Mouse (Mus musculus) heart, adult 2 months (tissue): ENCODE measurements around the gene Xpo5. TPM values are rescaled to one million over a fixed set of nuclear protein-coding genes. Genes with fewer than 3 reads are reported as not detected.

Experiments used
- DNase-seq, 2 experiments: peaks; one replicate each; pipeline ENCODE4 v3.0.0; 2021
- H3K27ac ChIP-seq: fragments of 200-600 bp; 2 replicates; pipeline ENCODE4 v1.8.1; 2022
- H3K27me3 ChIP-seq: fragments of 200-500 bp; 2 replicates; pipeline ENCODE4 v1.6.1; 2012; ENCODE audit warnings: mild to moderate bottlenecking, low read length, inconsistent platforms, mixed read lengths; ENCODE audit not compliant: control insufficient read depth, insufficient read depth
- H3K36me3 ChIP-seq: fragments of 200-500 bp; 2 replicates; pipeline ENCODE4 v1.6.1; 2012; ENCODE audit warnings: low read length, inconsistent platforms; ENCODE audit not compliant: control insufficient read depth, insufficient read depth
- H3K4me1 ChIP-seq: fragments of 200-500 bp; 2 replicates; pipeline ENCODE4 v1.6.1; 2011; ENCODE audit warnings: low read length; ENCODE audit not compliant: control insufficient read depth, insufficient read depth
- H3K4me3 ChIP-seq: fragments of 200-600 bp; 2 replicates; pipeline ENCODE4 v1.8.1; 2022
- H3K79me2 ChIP-seq: fragments of 200-500 bp; replicated peaks from 2 replicates; pipeline ENCODE4 v1.6.1; 2012; ENCODE audit warnings: mild to moderate bottlenecking, inconsistent platforms, low read length, moderate library complexity, mixed read lengths; ENCODE audit not compliant: control insufficient read depth, insufficient read depth
- H3K9ac ChIP-seq: fragments of 200-500 bp; 2 replicates; pipeline ENCODE4 v1.6.1; 2012; ENCODE audit warnings: low read depth, mild to moderate bottlenecking, control low read depth, inconsistent platforms, low read length, mixed read lengths
- CTCF ChIP-seq: fragments of 200-600 bp; IDR thresholded peaks from 2 replicates; pipeline ENCODE4 v1.8.1; 2022; ENCODE audit warnings: antibody characterized with exemption, mild to moderate bottlenecking, moderate library complexity
- EP300 ChIP-seq: fragments of 200-500 bp; IDR thresholded peaks from 2 replicates; pipeline ENCODE4 v1.6.1; 2011; ENCODE audit warnings: low read depth, low read length, control low read depth; ENCODE audit not compliant: insufficient read depth
- POLR2A ChIP-seq: fragments of 200-500 bp; IDR thresholded peaks from 2 replicates; pipeline ENCODE4 v1.6.1; 2011; ENCODE audit warnings: mild to moderate bottlenecking, low read depth, low read length, control low read depth; ENCODE audit not compliant: insufficient read depth
- WGBS: fragments of 180-500 bp; shearing (Covaris S2); methylation state at CpG from one replicate; pipeline ENCODE4 v1.1.7; 2018; 5-methylcytosine and 5-hydroxymethylcytosine counted together
- intact Hi-C: fragments of 180-260 bp; cut with DNase I; formaldehyde crosslinking; loops from one replicate; pipeline ENCODE4 v1.15.1; 2025
- polyA plus RNA-seq: library from polyadenylated mRNA; depleted of rRNA; stranded (reverse); fragments of >200 nt; gene quantifications from 2 replicates; pipeline ENCODE4 v1.2.3, GENCODE M21; 2012
- total RNA-seq, 2 experiments: library from RNA; stranded (reverse); gene quantifications; 2 replicates each; pipeline ENCODE4 v1.2.3; 2021

Xpo5 gene
- total and polyA plus RNA-seq, 3 experiments: 14.2 to 22.0 (median 21.5) TPM

- 80% methylated on average over 2 of the region's 2 CpGs for WGBS
Measured at GRCm38 (mm10) chr17:46243624-46244023, 41.0 kb downstream of the Xpo5 start.

GRCm38 (mm10) chr17:46244579-46244978 is 42.0 kb downstream of the Xpo5 start:
- Histone ChIP-seq H3K27me3 (no peaks in the 10 kb centered on the region), H3K4me1 (peaks cover 5% of the 10 kb centered on the region; the same call in 1 of the 2 replicates), H3K4me3 (no peak overlapping the region), H3K79me2 (peaks cover 2% of the 10 kb centered on the region; the same call in 1 of the 2 replicates), H3K36me3 (peaks cover 4% of the 10 kb centered on the region; the same call in 1 of the 2 replicates), H3K27ac (no peak overlapping the region), H3K9ac (no peak overlapping the region)
- intact Hi-C loops: no loop called here
- TF ChIP-seq CTCF (no peak), POLR2A (no peak), EP300 (no peak)
- peak in 1 of 2 experiments; percentile 39 for DNase-seq
- WGBS: 54% methylated on average over 10 of the region's 10 CpGs

More at GRCm38 (mm10) chr17:46243624-46244023, 41.0 kb downstream of the Xpo5 start:
- H3K4me1 ChIP-seq: peaks cover 1% of the 10 kb centered on the region; the same call in 1 of the 2 replicates
- TF ChIP-seq POLR2A (no peak), EP300 (no peak), CTCF (no peak)
- DNase-seq: no peak
- peaks cover 2% of the 10 kb centered on the region; the same call in 1 of the 2 replicates for H3K79me2 ChIP-seq
- H3K27me3 ChIP-seq: no peaks in the 10 kb centered on the region
- H3K27ac ChIP-seq: no peak overlapping the region
- no peak overlapping the region for H3K4me3 ChIP-seq
- intact Hi-C loops: no loop called here
- peaks cover 2% of the 10 kb centered on the region; the same call in 1 of the 2 replicates for H3K36me3 ChIP-seq
- H3K9ac ChIP-seq: no peak overlapping the region

- no peak for TF ChIP-seq CTCF
- TF ChIP-seq POLR2A: peak; percentile 92
- 0 out of 2 replicates have a peak, but pooled peaks have one; percentile 32 for TF ChIP-seq EP300
- H3K27me3 ChIP-seq: no peaks in the 10 kb centered on the region
- H3K27ac ChIP-seq: peak within 1 kb of the TSS; percentile 97
- peak within 1 kb of the TSS; percentile 97 for H3K9ac ChIP-seq
- H3K79me2 ChIP-seq: peaks cover 2% of the 10 kb centered on the region; the same call in 1 of the 2 replicates
- intact Hi-C loops: loop anchor here (2.0 to 5.0 kb wide), 2 partner anchors 45 to 135 kb away; partner anchors contain the start of genes Polh, Xpo5 and Zfp318
- peaks cover 5% of the 10 kb centered on the region; the same call in 1 of the 2 replicates for H3K4me1 ChIP-seq
- under 1% methylated on average over 53 of the region's 53 CpGs for WGBS
- H3K36me3 ChIP-seq: peaks cover 4% of the 10 kb centered on the region; the same call in 1 of the 2 replicates
- H3K4me3 ChIP-seq: peak within 1 kb of the TSS; percentile 81
- peak; percentile 96 to 97 for DNase-seq
Measured at GRCm38 (mm10) chr17:46247512-46248188, 45.1 kb downstream of the Xpo5 start, which contains the start of the genes Polr1c and Yipf3. TSS of gene Polr1c (minus strand) at chr17:46248054. TSS of gene Yipf3 (plus strand) at chr17:46248080.

- intact Hi-C loops: loop anchor here (5.0 kb wide), 1 partner anchor 134 kb away; the partner anchor contains the start of gene Zfp318
- TF ChIP-seq EP300 (no peak), POLR2A (0 out of 2 replicates have a peak, but pooled peaks have one; percentile 46)
- Histone ChIP-seq H3K4me1 (peaks cover 5% of the 10 kb centered on the region; the same call in 1 of the 2 replicates), H3K36me3 (peaks cover 4% of the 10 kb centered on the region; the same call in 1 of the 2 replicates), H3K79me2 (peaks cover 2% of the 10 kb centered on the region; the same call in 1 of the 2 replicates), H3K27me3 (no peaks in the 10 kb centered on the region), H3K4me3 (peak overlapping the region; percentile 81), H3K27ac (peak overlapping the region; percentile 97), H3K9ac (peak overlapping the region; percentile 97)
- DNase-seq: no peak
- 1% methylated on average over 37 of the region's 37 CpGs for WGBS
Measured at GRCm38 (mm10) chr17:46248189-46248522, 45.6 kb downstream of the Xpo5 start.

GRCm38 (mm10) chr17:46251174-46251573 is 48.6 kb downstream of the Xpo5 start:
- Histone ChIP-seq H3K36me3 (peaks cover 4% of the 10 kb centered on the region; the same call in 1 of the 2 replicates), H3K27me3 (no peaks in the 10 kb centered on the region), H3K79me2 (peaks cover 2% of the 10 kb centered on the region; the same call in 1 of the 2 replicates), H3K4me3 (no peak overlapping the region), H3K27ac (no peak overlapping the region), H3K4me1 (peaks cover 8% of the 10 kb centered on the region), H3K9ac (no peak overlapping the region)
- TF ChIP-seq POLR2A: no peak
- TF ChIP-seq CTCF: peak; percentile 16
- DNase-seq: peak in 1 of 2 experiments; percentile 14
- intact Hi-C loops: no loop called here
- WGBS: 78% methylated on average over 7 of the region's 7 CpGs
